In genomic region chr8:120504251-120505081, GRCm38 (mm10) we compare ENCODE assay signal across 7 mouse cellular contexts.
DNase-seq lines count a peak whose midpoint lies in the region; ATAC-seq and TF ChIP-seq lines count a peak whose summit lies in the region.

No protein-coding gene starts in this region.

- peaks cover 69% of the 10 kb centered on the region for H3K4me1 ChIP-seq in forebrain, embryonic 14.5 days (ENCODE audit: control insufficient read depth, insufficient read depth, low read length)
- H3K4me1 ChIP-seq in hindbrain, embryonic 10.5 days (replicated peaks): peaks cover 100% of the 10 kb centered on the region
- peaks cover 90% of the 10 kb centered on the region for H3K4me1 ChIP-seq in limb, embryonic 12.5 days (replicated peaks)

- H3K9ac ChIP-seq in forebrain, embryonic 14.5 days (ENCODE audit: low read length): peak overlapping the region; percentile 58
- H3K9ac ChIP-seq in limb, embryonic 12.5 days (replicated peaks): peak overlapping the region; percentile 35; the same call in 1 of the 2 replicates

- POLR2A ChIA-PET in Patski (lab: Charles Lee): interaction anchor here (0.5 kb wide), 1 partner anchor 1708 kb away, joined by 4 read pairs; no protein-coding TSS in a partner anchor

- ATAC-seq in Patski: peak; percentile 58
- peak; percentile 38; the same call in 1 of the 2 replicates for ATAC-seq in cerebellum, adult (ENCODE audit: insufficient number of reproducible peaks, low FRiP score, low TSS enrichment)
- ATAC-seq in forebrain, embryonic 14.5 days: peak; percentile 25
- ATAC-seq in limb, embryonic 12.5 days (ENCODE audit: insufficient number of reproducible peaks, insufficient read depth, low FRiP score, low TSS enrichment, low read depth): 0 out of 2 replicates have a peak, but pooled peaks have one; percentile 1
- no peak for ATAC-seq in monocyte, adult 5-6 weeks (replicated peaks; ENCODE audit: insufficient number of reproducible peaks, low FRiP score, low TSS enrichment, poor library complexity, severe bottlenecking)

- DNase-seq in Patski (ENCODE audit: low read depth, low spot score): no peak
- no peak for DNase-seq in forebrain, embryonic 14.5 days (ENCODE audit: low spot score)
- peak; percentile 51 for DNase-seq in hindbrain, embryonic 10.5 days (ENCODE audit: low spot score)

- H3K79me2 ChIP-seq in myocyte (ENCODE audit: control insufficient read depth, insufficient read depth): peaks cover 40% of the 10 kb centered on the region

- H3K27me3 ChIP-seq in Patski (no peaks in the 10 kb centered on the region), myocyte (ENCODE audit: control insufficient read depth, insufficient read depth, insufficient read length) (no peaks in the 10 kb centered on the region)
- H3K27me3 ChIP-seq in forebrain, embryonic 14.5 days (replicated peaks; ENCODE audit: control insufficient read depth, insufficient read depth, low read length): no peaks in the 10 kb centered on the region
- peaks cover 87% of the 10 kb centered on the region for H3K27me3 ChIP-seq in hindbrain, embryonic 10.5 days (ENCODE audit: insufficient read depth, poor library complexity, severe bottlenecking)
- peaks cover 18% of the 10 kb centered on the region for H3K27me3 ChIP-seq in limb, embryonic 12.5 days

- 8% methylated on average over 16 of the region's 20 CpGs for WGBS in forebrain, embryonic 14.5 days
- WGBS in hindbrain, embryonic 10.5 days: 7% methylated on average over 20 of the region's 20 CpGs
- WGBS in limb, embryonic 12.5 days: 5% methylated on average over 19 of the region's 20 CpGs

- H3K9me3 ChIP-seq in forebrain, embryonic 14.5 days (replicated peaks; ENCODE audit: control insufficient read depth, low read length): no peaks in the 10 kb centered on the region
- H3K9me3 ChIP-seq in hindbrain, embryonic 10.5 days: no peaks in the 10 kb centered on the region
- H3K9me3 ChIP-seq in limb, embryonic 12.5 days: no peaks in the 10 kb centered on the region

- H3K36me3 ChIP-seq in forebrain, embryonic 14.5 days (ENCODE audit: control insufficient read depth, insufficient read depth, low read length): no peaks in the 10 kb centered on the region
- no peaks in the 10 kb centered on the region for H3K36me3 ChIP-seq in hindbrain, embryonic 10.5 days
- H3K36me3 ChIP-seq in limb, embryonic 12.5 days: no peaks in the 10 kb centered on the region
- no peaks in the 10 kb centered on the region for H3K36me3 ChIP-seq in myocyte (ENCODE audit: control insufficient read depth, insufficient read depth)

- TF ChIP-seq CTCF in Patski (IDR thresholded peaks at IDR 0.05): no peak

- no peak for TF ChIP-seq POLR2A in myocyte (IDR thresholded peaks at IDR 0.05; ENCODE audit: insufficient read length, low read depth)

- CTCF ChIA-PET in Patski (lab: Charles Lee): interaction anchor here (0.7 to 1.4 kb wide), 3 partner anchors 15 to 203 kb away, joined by 3 to 5 read pairs (median 3); no protein-coding TSS in a partner anchor

- peak overlapping the region; percentile 16; the same call in 1 of the 2 replicates for H3K4me3 ChIP-seq in forebrain, embryonic 14.5 days (ENCODE audit: low read depth, low read length)
- peak overlapping the region; percentile 42 for H3K4me3 ChIP-seq in hindbrain, embryonic 10.5 days
- H3K4me3 ChIP-seq in limb, embryonic 12.5 days (replicated peaks): peak overlapping the region; percentile 15
- no peak overlapping the region for H3K4me3 ChIP-seq in myocyte

- H3K27ac ChIP-seq in forebrain, embryonic 14.5 days (ENCODE audit: low read depth, low read length): peak overlapping the region; percentile 87
- peak overlapping the region; percentile 84 for H3K27ac ChIP-seq in hindbrain, embryonic 10.5 days
- H3K27ac ChIP-seq in limb, embryonic 12.5 days: peak overlapping the region; percentile 70

- no peak overlapping the region for H3ac ChIP-seq in myocyte (ENCODE audit: control insufficient read depth, insufficient read length)

- in situ Hi-C loops in Patski (cut with MboI; ENCODE audit: low pct_unique_long_range_greater_than_20kb): no loop called here

- peak overlapping the region; percentile 57 for H3K4me2 ChIP-seq in forebrain, embryonic 14.5 days (ENCODE audit: low read length)
- peak overlapping the region; percentile 55 for H3K4me2 ChIP-seq in limb, embryonic 12.5 days
- peak overlapping the region; percentile 39 for H3K4me2 ChIP-seq in myocyte (ENCODE audit: low read depth)

TF ChIP-seq in myocyte, 11 proteins besides CTCF, POLR2A, EP300 and RAD21:
- TF ChIP-seq MYOG (IDR thresholded peaks at IDR 0.05; ENCODE audit: control insufficient read depth in 1 of 3, insufficient read depth in 1 of 3, insufficient read length in 2 of 3, low read depth in 2 of 3) (peak; percentile 34 to 92 (median 62)), USF1 (IDR thresholded peaks at IDR 0.05; ENCODE audit: low read depth) (no peak), MAX (IDR thresholded peaks at IDR 0.05; ENCODE audit: low read depth) (no peak), REST (IDR thresholded peaks at IDR 0.05; ENCODE audit: insufficient read depth, insufficient read length) (no peak), CEBPB (IDR thresholded peaks at IDR 0.05; ENCODE audit: insufficient read depth, poor library complexity, severe bottlenecking) (no peak), POLR2AphosphoS2 (IDR thresholded peaks at IDR 0.05; ENCODE audit: insufficient read length, low read depth) (no peak), MYOD1 (IDR thresholded peaks at IDR 0.05; ENCODE audit: control insufficient read depth in 1 of 3, insufficient read length in 2 of 3, low read depth in 2 of 3) (peak in 2 of 3 experiments; percentile 71 to 83), E2F4 (IDR thresholded peaks at IDR 0.05; ENCODE audit: insufficient read depth) (no peak), TCF3 (IDR thresholded peaks at IDR 0.05; ENCODE audit: insufficient read length, low read depth) (peak; percentile 39), SRF (IDR thresholded peaks at IDR 0.05; ENCODE audit: control insufficient read depth, insufficient read length, low read depth) (peak; percentile 39), TCF12 (IDR thresholded peaks at IDR 0.05; ENCODE audit: insufficient read depth, poor library complexity, severe bottlenecking) (no peak)
